Mouse (Mus musculus) left cerebral cortex, adult 18-20 months (tissue): ENCODE data around the gene Arrdc4. TPM values are rescaled to one million over a fixed set of nuclear protein-coding genes. Genes with fewer than 3 reads are reported as not detected.

ENCODE experiments used
- DNase-seq, 2 experiments: peaks; one replicate each; pipeline ENCODE4 v3.0.0; 2021 to 2022; ENCODE audit warnings: low spot score in 2 of 2, mixed read lengths in 1 of 2
- total RNA-seq, 2 experiments: library from RNA; stranded (reverse); gene quantifications; 2 replicates each; pipeline ENCODE4 v1.2.3; 2021

Gene Arrdc4
- total RNA-seq, 2 experiments from 2014 or later, result 6.1 to 7.6 TPM

GRCm38 (mm10) chr7:68712928-68713327 lies 36.1 kb downstream of the Arrdc4 start:
- no peak for DNase-seq

GRCm38 (mm10) chr7:68712425-68712824 lies 36.6 kb downstream of the Arrdc4 start:
- no peak for DNase-seq

GRCm38 (mm10) chr7:68709319-68709573 lies 39.8 kb downstream of the Arrdc4 start:
- no peak for DNase-seq

DNA sequence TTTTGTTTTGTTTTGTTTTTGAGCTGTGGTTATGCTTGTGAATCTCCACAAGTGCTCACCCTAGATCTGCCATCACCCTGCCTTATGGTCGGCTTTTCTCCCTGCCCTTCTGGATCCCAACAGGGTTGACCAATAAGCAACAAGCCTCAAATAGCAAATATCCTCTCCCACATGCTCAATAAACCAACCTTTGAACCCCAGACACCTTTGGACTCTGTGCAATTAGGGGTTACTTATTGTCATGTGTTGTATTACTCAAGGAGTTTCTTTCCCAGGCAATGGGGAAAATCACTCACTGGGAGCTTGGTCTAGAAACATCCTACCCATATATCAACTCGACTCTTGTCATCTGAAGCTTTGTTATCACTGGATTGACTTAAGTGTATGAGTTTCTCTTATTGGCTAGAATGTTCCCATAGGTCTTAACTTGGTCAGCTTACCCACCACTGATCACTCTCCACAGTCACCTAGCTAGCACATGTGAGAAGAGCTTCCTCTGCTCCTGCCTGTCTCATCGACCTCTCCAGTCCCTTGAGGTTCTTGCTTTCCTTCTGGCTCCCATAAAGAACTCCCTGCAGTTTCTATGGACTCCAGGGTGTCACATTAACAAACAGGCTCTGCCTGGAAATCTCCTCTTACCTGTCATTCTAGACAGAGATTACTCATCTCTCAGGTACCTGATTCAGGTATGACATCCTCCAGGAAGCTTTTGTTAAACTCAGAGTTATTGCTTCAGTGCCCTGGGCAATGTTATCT lies 40.3 kb downstream of the Arrdc4 start:
- no peak for DNase-seq

DNA sequence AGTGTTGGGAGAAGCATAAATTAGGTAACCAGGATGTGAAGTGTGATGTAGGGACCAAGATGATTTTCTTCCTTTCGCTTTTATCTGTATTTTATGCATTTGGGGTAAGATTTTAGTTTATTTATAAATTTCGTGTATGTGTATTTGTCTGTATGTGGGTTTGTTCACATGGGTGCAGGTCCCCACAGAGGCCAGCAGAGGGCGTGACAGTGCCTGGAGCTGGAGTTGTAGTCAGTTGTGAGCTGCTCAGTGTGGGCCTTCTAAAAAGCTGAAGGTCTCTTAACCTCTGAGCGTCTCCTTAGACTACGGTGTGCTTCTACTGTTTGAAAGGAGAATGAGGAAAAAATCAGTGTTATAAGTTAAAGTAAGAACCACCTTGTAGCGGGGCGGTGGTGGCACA lies 43.9 kb downstream of the Arrdc4 start:
- no peak for DNase-seq

DNA sequence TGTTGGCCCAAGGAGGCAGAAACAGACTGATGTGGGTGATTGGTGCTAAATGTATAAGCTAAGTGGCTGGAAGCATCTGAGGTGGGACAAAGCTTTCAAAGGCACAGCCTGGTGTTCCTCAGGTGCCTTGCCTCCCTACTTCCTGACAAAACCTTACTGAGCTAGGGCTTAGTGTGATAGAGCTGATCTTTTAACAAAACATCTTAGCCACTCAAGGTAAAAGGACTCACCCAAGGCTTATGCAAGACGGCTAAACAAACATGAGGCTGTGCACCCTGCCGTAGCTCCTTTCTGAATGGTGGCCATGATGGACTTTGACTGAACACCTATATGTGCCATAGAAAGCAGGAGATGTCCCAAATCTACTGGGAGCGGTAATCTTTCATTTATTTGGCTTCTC lies 51.7 kb downstream of the Arrdc4 start:
- DNase-seq, result no peak

- DNase-seq, result no peak
These were observed 52.1 kb downstream of the Arrdc4 start for GRCm38 (mm10) chr7:68696908-68697307.

- no peak for DNase-seq
These were observed 52.6 kb downstream of the Arrdc4 start for GRCm38 (mm10) chr7:68696446-68696845.

DNA sequence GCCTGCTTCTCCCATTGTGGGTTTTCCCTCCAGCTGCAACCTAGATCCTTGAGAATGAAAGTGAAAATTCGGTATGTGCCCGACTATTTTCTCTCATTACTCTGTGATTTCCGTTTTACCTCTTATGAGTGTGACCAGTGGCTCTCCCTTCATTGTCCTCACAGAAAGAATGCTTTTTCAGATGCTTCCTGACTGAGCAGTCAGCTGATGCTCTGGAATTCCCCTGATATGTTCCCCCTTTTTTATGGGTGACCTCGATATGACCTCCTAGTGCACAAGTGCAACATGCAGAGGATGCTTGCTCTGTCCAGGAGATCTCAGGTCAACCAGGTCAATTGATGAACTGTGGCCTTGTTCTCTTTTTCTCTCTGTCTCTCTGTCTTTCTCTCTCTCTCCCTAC lies 56.3 kb downstream of the Arrdc4 start:
- DNase-seq, result no peak

- DNase-seq, result no peak
These were observed 57.6 kb downstream of the Arrdc4 start for GRCm38 (mm10) chr7:68691454-68691853.

GRCm38 (mm10) chr7:68687140-68687611 lies 61.9 kb downstream of the Arrdc4 start:
- DNase-seq, result no peak
